Mouse (Mus musculus): ENCODE data around the gene D330045A20Rik. TPM values are rescaled to one million over a fixed set of nuclear protein-coding genes. Genes with fewer than 3 reads are reported as not detected.
"Not testable (repeated sequence)": the region's sequence is repeated elsewhere in the genome, so short reads cannot be mapped to it uniquely, and the experiment has no call there.

The D330045A20Rik gene
- total RNA-seq, 2 experiments from 2014 or later: 0.66 TPM

GRCm38 (mm10) chrX:139562925-139563461, 82.8 kb downstream of the D330045A20Rik start, which contains the start of gene Rnf128:
TSS of gene Rnf128 (plus strand) at chrX:139563316.
- intact Hi-C loops (cut with DNase I): no loop called here
- no peak for DNase-seq (ENCODE audit: low spot score in 2 of 2)

- intact Hi-C loops (cut with DNase I): no loop called here
- DNase-seq (ENCODE audit: low spot score in 2 of 2): no peak
These were observed 89.9 kb downstream of the D330045A20Rik start for GRCm38 (mm10) chrX:139570054-139570453.

GRCm38 (mm10) chrX:139578649-139579278, 98.6 kb downstream of the D330045A20Rik start:
- intact Hi-C loops (cut with DNase I): no loop called here

GRCm38 (mm10) chrX:139583616-139584015, 103.4 kb downstream of the D330045A20Rik start:
- intact Hi-C loops (cut with DNase I): no loop called here
- no peak for DNase-seq (ENCODE audit: low spot score in 2 of 2)

More at GRCm38 (mm10) chrX:139578649-139579278, 98.6 kb downstream of the D330045A20Rik start:
- DNase-seq (ENCODE audit: low spot score in 2 of 2): no peak

GRCm38 (mm10) chrX:139586676-139587075, 106.5 kb downstream of the D330045A20Rik start:
- intact Hi-C loops (cut with DNase I); DNase-seq (ENCODE audit: low spot score in 2 of 2): not testable (repeated sequence)

- no peak for DNase-seq (ENCODE audit: low spot score in 2 of 2)
- intact Hi-C loops (cut with DNase I): no loop called here
These were observed 116.2 kb downstream of the D330045A20Rik start for GRCm38 (mm10) chrX:139596404-139596803.

Other genes with a start within 250 kb of the D330045A20Rik start
- not detected for gene Trap1a, start 146.7 kb upstream of the D330045A20Rik start, total RNA-seq (2021)
- gene Rnf128, start 82.9 kb downstream of the D330045A20Rik start, total RNA-seq (2021): 10 to 100 TPM; 13.3 to 14.1 TPM
- gene Tbc1d8b, start 204.6 kb downstream of the D330045A20Rik start, total RNA-seq (2021): 1 to 10 TPM; 3.8 to 4.4 TPM
- not detected for gene Gm15013, start 234.1 kb downstream of the D330045A20Rik start, total RNA-seq (2021)